Mouse (Mus musculus) myocyte (in vitro differentiated cells): Measurements from ENCODE around the gene Jade1.

Experiments
- MYOD1 ChIP-seq, 3 experiments: IDR thresholded peaks; one replicate each; pipeline ENCODE4 v1.6.1; 2011; ENCODE audit warnings: control low read depth in 2 of 3, low read depth in 2 of 3, mild to moderate bottlenecking in 2 of 3, moderate library complexity in 1 of 3; ENCODE audit not compliant: insufficient read length in 2 of 3, control insufficient read depth in 1 of 3
- POLR2A ChIP-seq: IDR thresholded peaks from one replicate; pipeline ENCODE4 v1.6.1; 2011; ENCODE audit warnings: low read depth, mild to moderate bottlenecking, control low read depth, moderate library complexity; ENCODE audit not compliant: insufficient read length
- SRF ChIP-seq: IDR thresholded peaks from one replicate; pipeline ENCODE4 v1.6.1; 2011; ENCODE audit warnings: low read depth; ENCODE audit not compliant: control insufficient read depth, insufficient read length
- TCF12 ChIP-seq: IDR thresholded peaks from one replicate; pipeline ENCODE4 v1.6.1; 2011; ENCODE audit warnings: mild to moderate bottlenecking, control low read depth; ENCODE audit not compliant: poor library complexity, insufficient read depth, severe bottlenecking
- TCF3 ChIP-seq: IDR thresholded peaks from one replicate; pipeline ENCODE4 v1.6.1; 2011; ENCODE audit warnings: low read depth, control low read depth; ENCODE audit not compliant: insufficient read length

DNA sequence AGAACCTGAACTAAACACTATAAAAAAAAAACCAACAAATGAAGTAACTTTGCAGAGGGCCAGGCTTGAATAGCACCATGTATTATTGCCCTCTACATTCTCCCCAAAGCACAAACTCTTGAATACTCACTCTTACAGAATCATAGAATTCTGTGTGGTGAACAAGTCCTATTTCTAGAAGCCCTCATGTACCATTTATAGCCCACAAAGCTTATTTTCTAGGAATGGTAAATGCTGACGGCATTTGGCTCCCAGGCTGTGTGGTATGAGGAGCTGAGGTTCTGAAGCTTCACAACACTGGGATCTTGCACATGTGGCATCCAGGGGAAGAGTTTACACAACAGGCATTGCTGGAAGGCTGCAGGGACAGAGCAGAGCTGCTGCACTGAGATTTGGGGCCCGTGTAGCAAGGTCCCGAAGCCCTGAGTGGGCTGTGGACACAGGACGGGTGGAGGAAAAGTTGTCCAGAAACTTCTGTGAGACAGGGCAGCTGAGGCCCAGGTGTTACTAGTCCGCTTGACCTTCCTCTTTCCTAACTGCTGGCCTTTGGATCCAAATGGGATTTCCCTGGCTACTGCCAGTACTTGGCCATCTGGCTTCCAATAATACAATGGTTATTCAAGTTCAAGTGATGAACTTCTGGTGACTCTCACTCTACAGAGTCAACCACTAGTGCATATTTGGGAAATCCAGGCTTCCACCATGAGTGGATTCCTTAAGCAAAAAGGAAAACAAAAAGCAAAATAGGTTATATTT lies 58.9 kb downstream of the Jade1 start:
- TF ChIP-seq POLR2A, result no peak
- no peak for TF ChIP-seq TCF12
- no peak for TF ChIP-seq TCF3
- TF ChIP-seq MYOD1 (IDR thresholded peaks at IDR 0.05; ENCODE audit: control insufficient read depth in 1 of 3, insufficient read length in 2 of 3, low read depth in 2 of 3), result no peak
- TF ChIP-seq SRF, result no peak
